Mouse (Mus musculus): ENCODE measurements around the gene Diaph3.

Diaph3 gene

DNA sequence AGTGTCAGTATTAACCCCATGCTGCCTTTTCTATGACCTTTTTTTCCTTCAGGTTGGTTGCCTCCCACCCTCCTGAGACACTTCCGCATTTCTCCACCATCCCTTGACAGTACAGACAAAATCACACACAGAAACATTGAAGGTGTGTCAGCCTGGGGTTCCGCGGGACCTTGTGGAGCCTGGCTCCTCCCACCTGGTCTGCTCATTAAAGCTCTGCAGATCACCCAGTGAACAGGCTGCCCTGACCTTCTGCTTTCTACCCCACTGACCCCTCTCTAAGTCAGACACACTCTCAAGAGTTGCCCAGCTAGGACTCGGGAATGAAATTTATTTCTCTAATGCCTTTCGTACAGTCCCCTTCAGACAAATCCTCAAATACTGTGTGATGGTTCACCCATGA lies 500.9 kb downstream of the Diaph3 start:
- no peak for DNase-seq

DNA sequence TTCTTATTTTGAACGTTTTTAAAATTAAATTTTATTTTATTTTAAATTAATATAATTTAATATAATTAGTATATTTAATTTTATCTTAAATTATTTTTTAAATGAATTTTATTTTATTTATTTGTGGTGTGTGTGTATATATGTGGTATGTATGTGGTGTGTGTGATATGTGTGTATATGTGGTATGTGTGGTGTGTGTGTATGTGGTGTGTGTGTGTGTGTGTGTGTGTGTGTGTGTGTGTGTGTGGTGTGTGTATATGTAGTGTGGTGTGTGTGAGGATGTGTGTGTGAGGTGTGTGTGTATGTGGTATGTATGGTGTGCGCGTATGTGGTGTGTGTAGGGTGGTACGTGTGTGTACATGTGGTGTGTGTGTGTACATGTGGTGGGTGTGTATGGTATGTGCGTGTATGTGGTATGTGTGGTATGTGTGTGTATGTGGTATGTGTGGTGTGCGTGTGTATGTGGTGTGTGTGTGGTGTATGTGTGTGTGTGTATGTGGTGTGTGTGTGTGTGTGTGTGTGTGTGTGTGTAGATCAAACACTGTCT lies 505.4 kb downstream of the Diaph3 start:
- no peak for DNase-seq

GRCm38 (mm10) chr14:86635052-86635451 lies 506.0 kb downstream of the Diaph3 start:
- DNase-seq: no peak

DNA sequence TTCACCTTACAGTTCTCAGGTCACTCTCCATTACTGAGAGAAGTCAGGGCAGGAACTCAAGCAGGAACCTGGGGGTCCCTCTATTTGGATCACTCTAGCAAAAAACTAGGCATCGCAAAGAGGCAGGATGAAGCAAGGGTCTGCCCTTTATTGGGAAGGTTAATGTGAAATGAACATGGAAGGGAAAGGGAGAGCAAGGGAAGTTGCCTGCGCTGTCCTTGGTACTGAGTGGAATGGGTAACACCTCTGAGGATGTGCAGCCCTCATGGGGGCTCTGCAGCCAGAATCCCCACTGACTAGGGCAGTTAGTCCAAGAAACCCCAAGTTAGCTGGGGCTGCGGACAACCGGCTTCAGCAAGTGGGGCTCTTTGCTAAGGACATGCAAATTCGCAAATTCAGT lies 507.2 kb downstream of the Diaph3 start:
- no peak for DNase-seq

- DNase-seq: no peak
Observed at GRCm38 (mm10) chr14:86624816-86625425, 516.1 kb downstream of the Diaph3 start.

DNA sequence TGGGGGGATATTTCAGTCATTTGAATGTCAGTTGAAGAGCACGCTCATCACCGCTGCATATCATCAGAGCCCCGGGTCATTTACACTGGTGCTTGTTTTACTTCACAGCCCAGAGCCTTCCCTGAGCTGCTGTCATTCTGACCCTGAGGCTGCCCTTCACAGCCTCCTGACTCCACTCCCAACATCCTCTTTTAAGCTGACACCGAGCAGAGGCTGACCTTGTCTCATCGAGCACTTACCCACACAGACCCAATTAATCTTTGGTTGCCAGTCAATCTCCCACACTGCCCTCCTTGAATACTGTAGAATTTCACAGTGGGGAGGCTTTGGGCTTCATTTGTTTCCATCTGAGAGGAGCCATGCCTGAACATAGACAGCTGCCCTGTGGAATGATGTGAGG lies 521.4 kb downstream of the Diaph3 start:
- no peak for DNase-seq
